ENCODE assay signal across 28 mouse cellular contexts in genomic region chr10:116977455-116977854, GRCm38 (mm10). TPM values are rescaled to one million over a fixed set of nuclear protein-coding genes. Genes with fewer than 3 reads are reported as not detected.
"Had no signal": no experiment of that assay in that cellular context is flagged by ENCODE, and none has a peak within 500 bp of the region (broad histone marks: within the 10 kb centered on the region; RNA-seq: fewer than 3 reads in every experiment).

No protein-coding gene starts in this region.

- H3K9ac ChIP-seq: liver, embryonic 13.5 days had no signal

- H3K4me3 ChIP-seq: left cerebral cortex, adult 2 months; liver, embryonic 13.5 days had no signal

- H3K27ac ChIP-seq: left cerebral cortex, adult 2 months; liver, embryonic 13.5 days had no signal

- H3K27me3 ChIP-seq: liver, embryonic 13.5 days had no signal

- H3K4me1 ChIP-seq: liver, embryonic 13.5 days had no signal

- H3K9me3 ChIP-seq: liver, embryonic 13.5 days had no signal

- H3K36me3 ChIP-seq: liver, embryonic 13.5 days had no signal

- H3K4me2 ChIP-seq: liver, embryonic 13.5 days; midbrain, embryonic 11.5 days had no signal

- ATAC-seq: inflammation-experienced regulatory T-cells, adult 6 months had no signal

- DNase-seq: layer of hippocampus, postnatal 36 days; liver, embryonic 13.5 days; lung, adult 2 months; lung, postnatal 36 days; midbrain, embryonic 14.5 days; thymus, adult 18-20 months; thymus, postnatal 36 days had no signal

RNA-seq across cellular contexts. Expression of gene Gm10271, which starts 5.0 kb away (rescaled TPM):
- total RNA-seq: layer of hippocampus, adult 8-10 months; layer of hippocampus, postnatal 10 days; layer of hippocampus, postnatal 36 days; left cerebral cortex, adult 2 months; left cerebral cortex, postnatal 10 days; left cerebral cortex, postnatal 36 days; liver, adult 2 months; megakaryocyte-erythroid progenitor cell, adult 5-6 weeks; midbrain, postnatal 0 days had no signal
- polyA plus RNA-seq: inflammation-experienced regulatory T-cells, adult 6 months; limb, embryonic 11.5 days; limb, embryonic 14.5 days; liver, adult 2 months; liver, embryonic 13.5 days; liver, embryonic 16.5 days; lung, adult 2 months; lung, embryonic 16.5 days; midbrain, embryonic 11.5 days; midbrain, embryonic 14.5 days; midbrain, postnatal 0 days; neural tube, embryonic 11.5 days; neural tube, embryonic 14.5 days; small intestine, adult 2 months; spleen, adult 2 months; stomach, embryonic 16.5 days; testis, adult 2 months; urinary bladder, adult 2 months had no signal

RNA-seq across cellular contexts. Expression of gene Best3, which starts 8.7 kb away (rescaled TPM):
- total RNA-seq: liver, adult 2 months; megakaryocyte-erythroid progenitor cell, adult 5-6 weeks had no signal
- polyA plus RNA-seq: inflammation-experienced regulatory T-cells, adult 6 months; liver, adult 2 months; midbrain, embryonic 11.5 days had no signal
